Mouse (Mus musculus) 416B (cell line): ENCODE measurements at regions not wholly inside any gene's neighbourhood (a gene's known extent, or its start where the extent isn't known, plus 50 kb on each side); places are given as distances from the start of the nearest gene placed in this dataset.

Experiments
- DNase-seq: peaks from one replicate; pipeline ENCODE4 v3.0.0; 2011; ENCODE audit warnings: low read depth

- peak; percentile 25 for DNase-seq
Measured at GRCm38 (mm10) chr6:67186537-67187274, 51.3 kb upstream of the Serbp1 start.

- DNase-seq: peak; percentile 61
Measured at GRCm38 (mm10) chr6:67184662-67185061, 53.3 kb upstream of the Serbp1 start.

GRCm38 (mm10) chr6:67183481-67184215, 54.3 kb upstream of the Serbp1 start:
- DNase-seq: peak; percentile 61

- DNase-seq: no peak
Measured at GRCm38 (mm10) chr6:67182453-67182852, 55.5 kb upstream of the Serbp1 start.

- no peak for DNase-seq
Measured at GRCm38 (mm10) chr6:67181459-67181858, 56.5 kb upstream of the Serbp1 start.

- DNase-seq: no peak
Measured at GRCm38 (mm10) chr6:67179416-67179815, 58.6 kb upstream of the Serbp1 start.

- DNase-seq: peak; percentile 60
Measured at GRCm38 (mm10) chr6:67178531-67178930, 59.4 kb upstream of the Serbp1 start.

GRCm38 (mm10) chr6:67178101-67178500, 59.9 kb upstream of the Serbp1 start:
- DNase-seq: peak; percentile 41

- DNase-seq: no peak
Measured at GRCm38 (mm10) chr6:67170674-67170946, 67.4 kb upstream of the Serbp1 start.

GRCm38 (mm10) chr6:67169873-67170673, 67.9 kb upstream of the Serbp1 start:
- DNase-seq: peak; percentile 88

- DNase-seq: no peak
Measured at GRCm38 (mm10) chr6:67168803-67169202, 69.2 kb upstream of the Serbp1 start.

GRCm38 (mm10) chr6:67168031-67168777, 69.8 kb upstream of the Serbp1 start:
- peak; percentile 64 for DNase-seq

- no peak for DNase-seq
Measured at GRCm38 (mm10) chr6:67165091-67165490, 72.9 kb upstream of the Serbp1 start.

- DNase-seq: no peak
Measured at GRCm38 (mm10) chr6:67163947-67164346, 74.0 kb upstream of the Serbp1 start.

- DNase-seq: no peak
Measured at GRCm38 (mm10) chr6:67162814-67163213, 75.2 kb upstream of the Serbp1 start.

- DNase-seq: no peak
Measured at GRCm38 (mm10) chr6:67161610-67162009, 76.4 kb upstream of the Serbp1 start.

GRCm38 (mm10) chr6:67160564-67160963, 77.4 kb upstream of the Serbp1 start:
- no peak for DNase-seq

- DNase-seq: no peak
Measured at GRCm38 (mm10) chr6:67159726-67160523, 78.1 kb upstream of the Serbp1 start.

GRCm38 (mm10) chr6:67159224-67159623, 78.8 kb upstream of the Serbp1 start:
- no peak for DNase-seq

- DNase-seq: peak; percentile 95
Measured at GRCm38 (mm10) chr6:67158765-67159164, 79.2 kb upstream of the Serbp1 start.

GRCm38 (mm10) chr6:67152845-67153468, 85.0 kb upstream of the Serbp1 start:
- DNase-seq: peak; percentile 66
